Mouse (Mus musculus) MEL (cell line): ENCODE measurements around the gene Meiob. TPM values are rescaled to one million over a fixed set of nuclear protein-coding genes. Genes with fewer than 3 reads are reported as not detected.

ENCODE experiments used
- DNase-seq: peaks from one replicate; pipeline ENCODE4 v3.0.0; 2011; ENCODE audit warnings: low read depth, low spot score
- H3K27ac ChIP-seq: 2 replicates; pipeline ENCODE4 v1.5.1; 2012; ENCODE audit warnings: low read depth, mild to moderate bottlenecking, control low read depth, low read length, moderate library complexity; ENCODE audit not compliant: control insufficient read depth
- H3K27me3 ChIP-seq, 2 experiments: fragments of 150-350 bp in 1 of 2; sonication (generic) in 1 of 2; 2 replicates each; pipeline ENCODE4 v1.6.1; 2012; ENCODE audit warnings: low read length in 2 of 2, mild to moderate bottlenecking in 2 of 2, improper control_type of control experiment in 1 of 2, moderate library complexity in 1 of 2; ENCODE audit not compliant: insufficient read depth in 2 of 2, control insufficient read depth in 1 of 2
- H3K36me3 ChIP-seq, 2 experiments: 2 replicates each; pipeline ENCODE4 v1.6.1; 2012 to 2014; ENCODE audit warnings: low read length in 2 of 2, improper control_type of control experiment in 1 of 2, inconsistent platforms in 1 of 2, mild to moderate bottlenecking in 1 of 2; ENCODE audit not compliant: insufficient read depth in 2 of 2, control insufficient read depth in 1 of 2
- H3K4me1 ChIP-seq, 2 experiments: fragments of 150-350 bp in 1 of 2; sonication (generic) in 1 of 2; 2 replicates each; pipeline ENCODE4 v1.6.1; 2012; ENCODE audit warnings: low read length in 2 of 2, improper control_type of control experiment in 1 of 2, mild to moderate bottlenecking in 1 of 2; ENCODE audit not compliant: insufficient read depth in 2 of 2, control insufficient read depth in 1 of 2
- H3K4me3 ChIP-seq, 2 experiments: fragments of 150-350 bp in 1 of 2; sonication (generic) in 1 of 2; 2 replicates each; pipeline ENCODE4 v1.5.1; 2012; ENCODE audit warnings: low read depth in 2 of 2, low read length in 2 of 2, mild to moderate bottlenecking in 2 of 2, moderate library complexity in 2 of 2, control low read depth in 1 of 2, improper control_type of control experiment in 1 of 2; ENCODE audit not compliant: control insufficient read depth in 1 of 2, insufficient read depth in 1 of 2
- H3K79me2 ChIP-seq: 2 replicates; pipeline ENCODE4 v1.6.1; 2012; ENCODE audit warnings: mild to moderate bottlenecking, low read length, moderate library complexity; ENCODE audit not compliant: control insufficient read depth, poor library complexity, insufficient read depth
- H3K9ac ChIP-seq: 2 replicates; pipeline ENCODE4 v1.6.1; 2012; ENCODE audit warnings: low read depth, mild to moderate bottlenecking, control low read depth, low read length, moderate library complexity; ENCODE audit not compliant: control insufficient read depth, poor library complexity, severe bottlenecking
- H3K9me3 ChIP-seq: fragments of 150-350 bp; sonication (generic); replicated peaks from 2 replicates; pipeline ENCODE4 v1.6.1; 2012; ENCODE audit warnings: mild to moderate bottlenecking, low read length, improper control_type of control experiment, moderate library complexity; ENCODE audit not compliant: insufficient read depth
- CHD1 ChIP-seq: IDR thresholded peaks from 2 replicates; pipeline ENCODE4 v1.6.1; 2012; ENCODE audit warnings: low read depth, mild to moderate bottlenecking, inconsistent platforms, low read length, improper control_type of control experiment
- CHD2 ChIP-seq: IDR thresholded peaks from 2 replicates; pipeline ENCODE4 v1.6.1; 2011; ENCODE audit warnings: low read length, improper control_type of control experiment
- E2F4 ChIP-seq: IDR thresholded peaks from 2 replicates; pipeline ENCODE4 v1.6.1; 2011; ENCODE audit warnings: low read depth, low read length, improper control_type of control experiment, borderline replicate concordance
- JUND ChIP-seq: IDR thresholded peaks from 2 replicates; pipeline ENCODE4 v1.6.1; 2011; ENCODE audit warnings: low read depth, mild to moderate bottlenecking, improper control_type of control experiment, low read length
- MAX ChIP-seq: IDR thresholded peaks from 2 replicates; pipeline ENCODE4 v1.6.1; 2011; ENCODE audit warnings: low read length, improper control_type of control experiment
- MEF2A ChIP-seq: IDR thresholded peaks from 2 replicates; pipeline ENCODE4 v1.6.1; 2014; ENCODE audit warnings: low read depth, mild to moderate bottlenecking, inconsistent platforms, low read length, improper control_type of control experiment; ENCODE audit not compliant: poor library complexity, insufficient replicate concordance, severe bottlenecking; ENCODE audit errors: extremely low read depth
- POLR2A ChIP-seq, 2 experiments: IDR thresholded peaks; 2 replicates each; pipeline ENCODE4 v1.6.1; 2011 to 2012; ENCODE audit warnings: low read length in 2 of 2, mild to moderate bottlenecking in 2 of 2, control low read depth in 1 of 2, improper control_type of control experiment in 1 of 2, low read depth in 1 of 2, moderate library complexity in 1 of 2; ENCODE audit not compliant: control insufficient read depth in 1 of 2, insufficient read depth in 1 of 2, poor library complexity in 1 of 2
- POLR2AphosphoS2 ChIP-seq: IDR thresholded peaks from 2 replicates; pipeline ENCODE4 v1.6.1; 2011; ENCODE audit warnings: low read length, improper control_type of control experiment
- POLR2AphosphoS5 ChIP-seq: IDR thresholded peaks from 2 replicates; pipeline ENCODE4 v1.6.1; 2012; ENCODE audit warnings: low read depth, borderline replicate concordance, mild to moderate bottlenecking, inconsistent platforms, low read length, moderate library complexity, mixed read lengths
- RCOR1 ChIP-seq: IDR thresholded peaks from 2 replicates; pipeline ENCODE4 v1.6.1; 2012; ENCODE audit warnings: low read depth, mild to moderate bottlenecking, inconsistent platforms, low read length, improper control_type of control experiment
- USF1 ChIP-seq: IDR thresholded peaks from 2 replicates; pipeline ENCODE4 v1.6.1; 2014; ENCODE audit warnings: low read depth, mild to moderate bottlenecking, inconsistent platforms, low read length, improper control_type of control experiment, moderate library complexity
- ZNF384 ChIP-seq: IDR thresholded peaks from 2 replicates; pipeline ENCODE4 v1.6.1; 2012; ENCODE audit warnings: low read depth, mild to moderate bottlenecking, inconsistent platforms, low read length, improper control_type of control experiment
- polyA plus RNA-seq, 2 experiments: library from polyadenylated mRNA; stranded (reverse) in 1 of 2; unstranded in 1 of 2; fragments of >175 nt in 1 of 2; fragments of >200 nt in 1 of 2; gene quantifications; 2 replicates each; pipeline versions ENCODE4 v1.2.1 to v1.2.4; 2012; ENCODE audit warnings: low replicate concordance in 2 of 2, low read depth in 1 of 2; ENCODE audit not compliant: insufficient read length in 2 of 2, insufficient read depth in 1 of 2, missing spikeins in 1 of 2
- total RNA-seq: library from RNA; depleted of rRNA; stranded (reverse); fragments of 300-350 nt; gene quantifications from 2 replicates; pipeline ENCODE4 v1.2.3, GENCODE M21; 2012

The Meiob gene
- total and polyA plus RNA-seq, 3 experiments, result 0.11 to 0.15 TPM; not detected in 1

DNA sequence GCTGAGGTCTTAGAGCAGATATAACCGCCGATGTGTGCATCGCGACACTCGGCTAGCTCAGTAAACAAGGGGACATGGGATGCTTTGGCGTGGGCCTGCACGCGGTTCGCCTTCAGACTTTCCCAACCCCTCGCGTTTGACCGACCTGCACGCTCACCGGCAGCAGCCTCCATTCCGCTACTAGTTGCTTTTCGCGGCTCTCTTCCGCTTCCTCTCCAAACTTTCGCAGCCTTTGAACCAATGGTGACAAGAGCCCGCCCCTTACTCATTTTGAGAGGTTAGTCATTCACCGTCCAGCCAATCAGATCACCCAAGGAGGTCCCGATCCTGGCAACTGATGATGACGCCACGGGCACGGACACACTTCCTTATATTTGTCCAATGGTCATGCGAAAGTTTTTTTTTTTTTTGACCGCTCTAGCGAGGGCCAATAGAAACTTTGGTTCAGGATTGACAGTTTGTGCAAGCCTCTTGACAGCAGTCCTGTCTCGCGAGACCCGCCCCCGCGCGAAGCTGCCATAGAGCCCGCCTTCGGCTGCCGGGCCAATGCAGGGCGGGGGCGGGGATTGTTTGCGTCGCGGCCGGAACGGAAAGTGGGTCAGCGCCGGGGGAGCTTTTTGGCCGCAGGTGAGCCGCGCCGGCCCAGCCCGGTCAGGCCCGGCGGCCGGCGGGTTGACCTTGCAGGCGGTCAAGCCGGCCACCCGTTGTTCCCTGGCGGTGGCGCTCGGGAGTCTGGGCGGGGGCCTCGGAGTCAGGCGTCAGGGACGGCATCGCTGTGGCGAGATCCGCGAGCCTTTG is 82.2 kb downstream of the Meiob start, which contains the start of the genes Nubp2 and Spsb3 (continued):
- TF ChIP-seq E2F4 (peak; percentile 85; the same call in 1 of the 2 replicates), POLR2AphosphoS5 (no peak), USF1 (0 out of 2 replicates have a peak, but pooled peaks have one; percentile 28), CHD1 (no peak)

DNA sequence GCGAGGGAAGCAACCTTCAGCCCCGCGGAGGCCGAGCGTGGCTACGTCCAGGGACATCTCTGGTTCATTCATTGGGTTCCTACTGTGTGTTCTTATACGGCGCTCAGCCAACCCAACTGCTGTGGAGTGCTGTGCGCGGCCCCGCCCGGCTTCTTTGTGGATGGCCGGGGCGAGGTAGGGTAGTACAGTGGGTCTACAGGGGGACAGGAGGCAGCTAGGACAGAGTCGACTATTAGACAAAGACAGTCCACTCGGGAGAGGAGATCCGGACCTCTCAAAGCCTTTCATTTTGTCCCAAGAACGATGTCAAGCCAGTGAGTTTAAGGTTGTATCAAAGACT is 82.8 kb downstream of the Meiob start:
- Histone ChIP-seq H3K9ac (peak overlapping the region; percentile 89), H3K36me3 (peaks cover 0 to 2% of the 10 kb centered on the region in 2 experiments; a peak in 2 of 4 replicates), H3K27ac (peak overlapping the region; percentile 35), H3K27me3 (no peaks in the 10 kb centered on the region), H3K4me1 (peaks cover 0 to 14% of the 10 kb centered on the region in 2 experiments; a peak in 1 of 4 replicates), H3K9me3 (no peaks in the 10 kb centered on the region), H3K4me3 (peak overlapping the region; percentile 84 to 93), H3K79me2 (peaks cover 22% of the 10 kb centered on the region)
- 0 out of 2 replicates have a peak, but pooled peaks have one; percentile 6 for TF ChIP-seq MAX
- no peak for TF ChIP-seq RCOR1
- DNase-seq, result no peak

DNA sequence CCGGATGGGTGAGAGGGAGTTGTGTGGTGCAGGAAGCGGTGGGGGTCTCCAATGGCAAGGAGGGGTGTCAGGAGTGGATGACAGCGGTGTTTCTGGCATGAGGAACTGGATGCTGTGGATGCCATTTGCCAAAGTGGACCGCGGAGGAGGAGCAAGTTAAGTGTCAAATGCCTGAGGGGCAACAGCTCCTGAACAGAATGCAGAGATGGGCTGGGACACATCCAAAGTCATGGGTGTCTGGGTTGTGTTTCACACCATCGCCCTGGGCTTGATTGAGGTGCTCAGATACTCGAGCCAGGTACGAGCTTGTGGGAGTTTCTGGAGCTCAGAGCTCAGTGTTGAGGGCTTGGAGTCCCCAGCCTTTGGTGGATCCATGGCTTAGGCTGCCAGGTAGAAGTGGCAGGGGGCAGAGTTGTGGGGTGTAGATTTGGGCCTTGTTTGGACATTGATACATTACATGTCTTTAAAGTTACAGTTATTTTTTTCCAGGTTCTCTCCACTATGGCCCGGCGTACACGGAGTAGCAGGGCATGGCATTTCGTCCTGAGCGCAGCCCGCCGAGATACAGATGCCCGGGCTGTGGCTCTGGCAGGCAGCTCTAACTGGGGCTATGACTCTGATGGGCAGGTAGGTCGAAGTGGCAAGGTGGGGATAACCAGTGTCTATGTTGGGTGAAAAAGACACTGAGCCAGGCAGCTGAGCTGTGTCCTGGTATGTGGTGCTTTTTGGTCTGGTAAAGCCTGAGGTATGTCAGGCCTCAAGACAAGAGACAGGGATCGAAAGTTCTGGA is 83.4 kb downstream of the Meiob start:
- Histone ChIP-seq H3K9ac (peak overlapping the region; percentile 89), H3K9me3 (no peaks in the 10 kb centered on the region), H3K36me3 (peaks cover 0 to 2% of the 10 kb centered on the region in 2 experiments; a peak in 3 of 4 replicates), H3K4me1 (peaks cover 0 to 14% of the 10 kb centered on the region in 2 experiments; a peak in 1 of 4 replicates), H3K27me3 (no peaks in the 10 kb centered on the region), H3K27ac (no peak overlapping the region), H3K4me3 (peak overlapping the region; percentile 84 to 93), H3K79me2 (peaks cover 22% of the 10 kb centered on the region)
- peak; percentile 47 for DNase-seq
- no peak for TF ChIP-seq MEF2A
- no peak for TF ChIP-seq CHD2
- TF ChIP-seq POLR2AphosphoS2, result no peak
- peak in 1 of 2 experiments; percentile 8; a peak in 1 of 4 replicates for TF ChIP-seq POLR2A (IDR thresholded peaks at IDR 0.05; ENCODE audit: control insufficient read depth in 1 of 2, insufficient read depth in 1 of 2, low read depth in 1 of 2, low read length in 2 of 2, poor library complexity in 1 of 2)
- no peak for TF ChIP-seq ZNF384
- TF ChIP-seq POLR2AphosphoS5, result no peak
- TF ChIP-seq JUND, result no peak
